9 mouse cellular contexts compared by ENCODE assay signal in genomic region chr13:98924897-98925485, GRCm38 (mm10). TPM values are rescaled to one million over a fixed set of nuclear protein-coding genes. Genes with fewer than 3 reads are reported as not detected.
DNase-seq lines count a peak whose midpoint lies in the region; ATAC-seq and TF ChIP-seq lines count a peak whose summit lies in the region.
"Had no signal": no experiment of that assay in that cellular context is flagged by ENCODE, and none has a peak within 500 bp of the region (broad histone marks: within the 10 kb centered on the region; RNA-seq: fewer than 3 reads in every experiment).

No protein-coding gene starts in this region.

- TF ChIP-seq CTCF in liver, embryonic 14.5 days (IDR thresholded peaks at IDR 0.05; ENCODE audit: low read depth): no peak

- no peak for ATAC-seq in forebrain, embryonic 14.5 days
- ATAC-seq in liver, embryonic 14.5 days (ENCODE audit: insufficient read depth): no peak

- H3K27ac ChIP-seq in ES-E14 (ENCODE audit: insufficient read depth, low read depth, low read length, poor library complexity, severe bottlenecking): no peak overlapping the region
- peak overlapping the region; percentile 98; the same call in 1 of the 2 replicates for H3K27ac ChIP-seq in forebrain, embryonic 14.5 days (ENCODE audit: low read depth, low read length)
- H3K27ac ChIP-seq in liver, embryonic 14.5 days: peak overlapping the region; percentile 80

- TF ChIP-seq EP300 in liver, embryonic 14.5 days (IDR thresholded peaks at IDR 0.05; ENCODE audit: low read depth): no peak

- no peaks in the 10 kb centered on the region for H3K36me3 ChIP-seq in ES-E14 (ENCODE audit: control insufficient read depth, insufficient read depth, low read length, poor library complexity, severe bottlenecking)
- peaks cover 16% of the 10 kb centered on the region for H3K36me3 ChIP-seq in forebrain, embryonic 14.5 days (ENCODE audit: control insufficient read depth, insufficient read depth, low read length)
- H3K36me3 ChIP-seq in liver, embryonic 14.5 days (replicated peaks; ENCODE audit: control insufficient read depth, insufficient read depth, low read depth): no peaks in the 10 kb centered on the region

- peak overlapping the region; percentile 74 for H3K4me2 ChIP-seq in forebrain, embryonic 14.5 days (ENCODE audit: low read length)
- H3K4me2 ChIP-seq in liver, embryonic 14.5 days (ENCODE audit: low read depth): peak overlapping the region; percentile 91

- 9% methylated on average over 11 of the region's 11 CpGs for WGBS in forebrain, embryonic 14.5 days
- 18% methylated on average over 11 of the region's 11 CpGs for WGBS in liver, embryonic 14.5 days (ENCODE audit: insufficient replicate concordance)

- no peaks in the 10 kb centered on the region for H3K27me3 ChIP-seq in forebrain, embryonic 14.5 days (replicated peaks; ENCODE audit: control insufficient read depth, insufficient read depth, low read length)
- no peaks in the 10 kb centered on the region for H3K27me3 ChIP-seq in liver, embryonic 14.5 days (ENCODE audit: control insufficient read depth, insufficient read depth, low read length)

- H3K9me3 ChIP-seq in ES-E14 (ENCODE audit: control insufficient read depth, insufficient read depth, low read depth, low read length): no peaks in the 10 kb centered on the region
- H3K9me3 ChIP-seq in forebrain, embryonic 14.5 days (replicated peaks; ENCODE audit: control insufficient read depth, low read length): no peaks in the 10 kb centered on the region
- no peaks in the 10 kb centered on the region for H3K9me3 ChIP-seq in liver, embryonic 14.5 days (ENCODE audit: control insufficient read depth, low read length)

- peak overlapping the region; percentile 96; the same call in 1 of the 2 replicates for H3K9ac ChIP-seq in ES-E14 (ENCODE audit: insufficient read depth, low read depth, low read length, poor library complexity, severe bottlenecking)
- H3K9ac ChIP-seq in forebrain, embryonic 14.5 days (ENCODE audit: low read length): peak overlapping the region; percentile 100
- H3K9ac ChIP-seq in liver, embryonic 14.5 days (replicated peaks): peak overlapping the region; percentile 97

- in situ Hi-C loops in ES-E14 (cut with MboI; ENCODE audit: low sequenced_read_pairs in 2 of 2, unreplicated experiment in 2 of 2): no loop called here

- H3K4me1 ChIP-seq in ES-E14 (ENCODE audit: control insufficient read depth in 2 of 2, insufficient read depth in 2 of 2, low read length in 2 of 2, poor library complexity in 1 of 2): peaks cover 2 to 4% of the 10 kb centered on the region in 2 experiments; a peak in 2 of 4 replicates
- H3K4me1 ChIP-seq in forebrain, embryonic 14.5 days (ENCODE audit: control insufficient read depth, insufficient read depth, low read length): peaks cover 8% of the 10 kb centered on the region; the same call in 1 of the 2 replicates
- H3K4me1 ChIP-seq in liver, embryonic 14.5 days (replicated peaks; ENCODE audit: control insufficient read depth in 2 of 2, insufficient read depth in 2 of 2, low read length in 1 of 2): peaks cover 3 to 10% of the 10 kb centered on the region in 2 experiments; a peak in 2 of 4 replicates

- DNase-seq in embryo, embryonic 10 days (ENCODE audit: low spot score): peak; percentile 36
- DNase-seq in embryo, embryonic 11 days: no peak
- no peak for DNase-seq in ES-E14 (ENCODE audit: low read depth, low spot score)
- DNase-seq in forebrain, embryonic 14.5 days (ENCODE audit: low spot score): no peak
- DNase-seq in liver, embryonic 14.5 days (ENCODE audit: low read depth in 3 of 3, low spot score in 3 of 3): no peak
- DNase-seq in thymus, postnatal 4 days: no peak
- DNase-seq in gastrocnemius, postnatal 4 days (ENCODE audit: low spot score in 2 of 2): no peak
- DNase-seq in thymus, postnatal 25 days: no peak

- peak overlapping the region; percentile 71 to 95 for H3K4me3 ChIP-seq in ES-E14 (ENCODE audit: insufficient read depth in 1 of 2, low read depth in 1 of 2, low read length in 2 of 2, poor library complexity in 1 of 2, severe bottlenecking in 1 of 2)
- H3K4me3 ChIP-seq in forebrain, embryonic 14.5 days (ENCODE audit: low read depth, low read length): peak overlapping the region; percentile 100
- H3K4me3 ChIP-seq in liver, embryonic 14.5 days (ENCODE audit: insufficient read depth in 1 of 2, low read depth in 2 of 2, low read length in 2 of 2): peak overlapping the region; percentile 85 to 95

TF ChIP-seq in ES-E14, 5 proteins besides CTCF, POLR2A, EP300 and RAD21:
- TF ChIP-seq ZNF384 (IDR thresholded peaks at IDR 0.05; ENCODE audit: low read depth, low read length) (no peak), MAFK (IDR thresholded peaks at IDR 0.05; ENCODE audit: insufficient read depth, low read depth, low read length) (no peak), ZC3H11A (IDR thresholded peaks at IDR 0.05; ENCODE audit: borderline replicate concordance, low read depth, low read length) (no peak), HCFC1 (IDR thresholded peaks at IDR 0.05; ENCODE audit: borderline replicate concordance, insufficient read depth, low read length) (no peak), CHD2 (IDR thresholded peaks at IDR 0.05; ENCODE audit: low read depth, low read length) (no peak)

RNA-seq across cellular contexts. Expression of gene Tnpo1, which starts 1.2 kb away (rescaled TPM):
- 133 and 148 TPM in 2 replicates for total RNA-seq in ES-E14 (2012; rRNA removed)
- 59.2 and 75.4 TPM in 2 replicates for polyA plus RNA-seq in forebrain, embryonic 14.5 days (2014; fragmentation: Nextera tagmentation; extraction: Ambion mirVana)
- 8.9 and 10.5 TPM in 2 replicates for polyA plus RNA-seq in liver, embryonic 14.5 days (2012; rRNA removed)
- 13.6 and 13.9 TPM in 2 replicates for polyA plus RNA-seq in liver, embryonic 14.5 days (2014; fragmentation: Nextera tagmentation; extraction: Ambion mirVana)
- total RNA-seq in gastrocnemius, postnatal 4 days (2021): 10 to 100 TPM; 91.7 to 99.7 TPM

RNA-seq across cellular contexts. Expression of gene 1700024P04Rik, which starts 59.4 kb away (rescaled TPM):
- not detected in 2 replicates for total RNA-seq in ES-E14 (2012; rRNA removed)
- not detected in 2 replicates for polyA plus RNA-seq in forebrain, embryonic 14.5 days (2014; fragmentation: Nextera tagmentation; extraction: Ambion mirVana)
- polyA plus RNA-seq in liver, embryonic 14.5 days (2012; rRNA removed): not detected in 2 replicates
- polyA plus RNA-seq in liver, embryonic 14.5 days (2014; fragmentation: Nextera tagmentation; extraction: Ambion mirVana): not detected in 2 replicates
- total RNA-seq in gastrocnemius, postnatal 4 days (2021): not detected
- polyA plus RNA-seq: large intestine, adult 2 months had no signal
